Mouse (Mus musculus) neural tube, embryonic 15.5 days (tissue): ENCODE measurements around the gene Cltc. TPM values are rescaled to one million over a fixed set of nuclear protein-coding genes. Genes with fewer than 3 reads are reported as not detected.
"Not testable (repeated sequence)": the region's sequence is repeated elsewhere in the genome, so short reads cannot be mapped to it uniquely, and the experiment has no call there.

Experiments used
- ATAC-seq: fragments of 200-750 bp; cut with Nextera tagmentation; 2 replicates; pipeline ENCODE4 v1.8.0; 2017; ENCODE audit warnings: mild to moderate bottlenecking, moderate TSS enrichment, moderate library complexity; ENCODE audit not compliant: low FRiP score
- H3K27ac ChIP-seq: fragments of 300-500 bp; sonication (generic); replicated peaks from 2 replicates; pipeline ENCODE4 v1.5.1; 2015; ENCODE audit warnings: mild to moderate bottlenecking, inconsistent platforms
- H3K27me3 ChIP-seq: fragments of 300-500 bp; sonication (generic); replicated peaks from 2 replicates; pipeline ENCODE4 v1.6.1; 2015; ENCODE audit warnings: inconsistent platforms
- H3K36me3 ChIP-seq: fragments of 300-500 bp; sonication (generic); 2 replicates; pipeline ENCODE4 v1.6.1; 2015; ENCODE audit warnings: inconsistent platforms
- H3K4me1 ChIP-seq: fragments of 300-500 bp; sonication (generic); 2 replicates; pipeline ENCODE4 v1.6.1; 2015; ENCODE audit warnings: inconsistent platforms
- H3K4me2 ChIP-seq: fragments of 300-500 bp; sonication (generic); 2 replicates; pipeline ENCODE4 v1.6.1; 2015; ENCODE audit warnings: inconsistent platforms, mild to moderate bottlenecking, moderate library complexity
- H3K4me3 ChIP-seq: fragments of 300-500 bp; sonication (generic); replicated peaks from 2 replicates; pipeline ENCODE4 v1.5.1; 2015; ENCODE audit warnings: mild to moderate bottlenecking, inconsistent platforms
- H3K9ac ChIP-seq: fragments of 300-500 bp; sonication (generic); replicated peaks from 2 replicates; pipeline ENCODE4 v1.6.1; 2015; ENCODE audit warnings: mild to moderate bottlenecking, inconsistent platforms
- H3K9me3 ChIP-seq: fragments of 300-500 bp; sonication (generic); replicated peaks from 2 replicates; pipeline ENCODE4 v1.6.1; 2016; ENCODE audit warnings: inconsistent platforms
- WGBS: fragments of 180-500 bp; shearing (Covaris S2); methylation state at CpG from one replicate; pipeline ENCODE4 v1.1.7; 2015; ENCODE audit warnings: mixed read lengths; 5-methylcytosine and 5-hydroxymethylcytosine counted together
- polyA plus RNA-seq: library from polyadenylated mRNA; unstranded; fragments of >200 nt; fragmentation: Nextera tagmentation; extraction: Ambion mirVana; gene quantifications from 2 replicates; pipeline ENCODE4 v1.2.1, GENCODE M21; 2015

The Cltc gene
- polyA plus RNA-seq, 1 experiment from 2014 or later = 153 TPM

DNA sequence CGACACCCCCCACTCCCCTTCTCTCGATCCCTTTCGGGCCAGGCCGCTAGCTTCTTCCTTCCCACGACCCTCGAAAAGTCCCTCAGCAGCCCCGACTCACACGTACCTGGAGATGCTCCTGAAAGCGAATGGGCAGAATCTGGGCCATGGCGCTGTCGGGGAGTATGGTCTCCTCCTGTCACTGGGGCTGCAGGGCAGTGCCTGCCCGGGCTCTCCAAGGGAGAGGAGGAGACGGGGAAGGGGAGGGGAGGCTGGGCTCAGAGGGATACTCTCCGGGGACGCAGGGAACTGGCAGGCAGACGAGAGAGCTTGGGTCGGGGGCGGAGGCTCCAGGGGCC lies 254 bp downstream of the Cltc start:
- no peaks in the 10 kb centered on the region for H3K9me3 ChIP-seq
- H3K4me1 ChIP-seq = peaks cover 40% of the 10 kb centered on the region
- under 1% methylated on average over 17 of the region's 18 CpGs for WGBS
- ATAC-seq = peak; percentile 68
- no peaks in the 10 kb centered on the region for H3K36me3 ChIP-seq
- H3K9ac ChIP-seq = peak overlapping the region; percentile 96
- no peaks in the 10 kb centered on the region for H3K27me3 ChIP-seq
- peak overlapping the region; percentile 94 for H3K4me3 ChIP-seq
- peak overlapping the region; percentile 99 for H3K27ac ChIP-seq
- H3K4me2 ChIP-seq = peak overlapping the region; percentile 94

DNA sequence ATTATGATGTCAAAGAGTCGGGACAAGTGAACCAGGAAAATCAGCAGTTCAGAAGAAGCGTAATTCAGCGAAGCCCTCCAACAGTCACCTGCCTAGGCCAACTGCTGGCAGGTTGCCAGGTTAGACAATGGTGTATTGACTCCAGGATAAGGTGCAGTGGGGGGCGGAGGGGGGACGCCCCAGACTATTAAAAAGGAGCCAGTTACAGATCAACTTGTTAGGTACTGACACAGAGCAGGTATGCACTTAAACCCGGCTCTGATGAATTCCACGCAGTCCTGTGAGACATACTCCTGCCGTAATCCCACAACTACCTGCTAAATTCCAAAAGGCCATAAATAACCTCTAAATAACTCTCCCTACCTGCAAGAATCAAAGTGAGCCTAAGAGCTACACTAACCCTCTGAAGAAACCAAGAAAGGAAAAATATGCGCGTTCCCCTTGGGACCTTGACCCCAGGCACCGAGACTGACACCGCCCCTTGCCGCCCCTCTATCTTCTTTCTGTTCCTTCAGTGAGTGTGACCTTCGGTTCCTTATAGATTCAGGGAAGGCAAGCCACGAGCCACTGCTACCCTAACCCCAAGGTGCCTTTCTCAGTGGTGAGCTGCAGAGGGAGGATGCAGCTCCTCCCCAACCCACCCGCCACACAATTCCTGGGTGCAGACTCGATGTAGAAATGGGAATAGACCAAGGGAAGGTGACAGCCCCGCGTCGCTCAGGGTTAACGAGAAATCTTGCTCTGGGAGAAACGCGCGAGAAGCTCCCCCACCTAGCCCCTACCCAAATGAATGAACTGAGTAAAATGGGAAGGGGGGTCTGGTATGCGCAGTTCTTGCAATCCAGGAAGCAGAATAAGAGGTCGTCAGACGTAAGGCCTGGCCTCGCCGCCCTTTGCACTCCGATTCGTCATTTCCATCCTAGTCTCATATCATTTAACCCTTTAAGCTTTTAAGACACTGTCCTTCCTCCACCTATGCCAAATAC lies 916 bp downstream of the Cltc start:
- Histone ChIP-seq H3K4me2 (peak overlapping the region; percentile 94), H3K27ac (peak overlapping the region; percentile 99), H3K27me3 (no peaks in the 10 kb centered on the region), H3K4me1 (peaks cover 40% of the 10 kb centered on the region), H3K36me3 (no peaks in the 10 kb centered on the region), H3K4me3 (peak overlapping the region; percentile 94), H3K9ac (peak overlapping the region; percentile 96), H3K9me3 (no peaks in the 10 kb centered on the region)
- WGBS = 1% methylated on average over 31 of the region's 31 CpGs
- ATAC-seq = peak; percentile 16

GRCm38 (mm10) chr11:86752404-86752803 lies 5.0 kb downstream of the Cltc start:
- H3K4me3 ChIP-seq = no peak overlapping the region
- no peak overlapping the region for H3K4me2 ChIP-seq
- no peak overlapping the region for H3K27ac ChIP-seq
- no peaks in the 10 kb centered on the region for H3K9me3 ChIP-seq
- H3K4me1 ChIP-seq = peaks cover 38% of the 10 kb centered on the region
- no peaks in the 10 kb centered on the region for H3K27me3 ChIP-seq
- no peak for ATAC-seq
- H3K36me3 ChIP-seq = no peaks in the 10 kb centered on the region
- no peak overlapping the region for H3K9ac ChIP-seq

DNA sequence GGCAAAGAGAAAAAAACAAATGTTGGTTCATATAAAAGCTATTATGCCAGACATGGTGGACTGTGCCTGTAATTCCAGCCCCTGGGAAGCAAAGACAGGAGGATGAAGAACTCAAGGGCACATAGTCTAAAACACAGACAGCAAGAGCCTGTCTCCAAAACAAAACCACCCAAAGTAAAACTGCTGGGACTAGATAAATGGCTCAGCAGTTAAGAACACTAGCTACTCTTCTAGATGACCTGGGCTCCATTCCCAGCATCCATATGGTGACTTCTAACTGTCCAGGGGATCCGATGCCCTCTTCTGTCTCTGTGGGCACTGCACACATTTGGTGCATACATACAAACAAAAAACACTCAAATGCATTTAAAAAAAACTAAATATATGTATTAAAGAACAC lies 6.4 kb downstream of the Cltc start:
- Histone ChIP-seq H3K9ac (no peak overlapping the region), H3K4me3 (no peak overlapping the region), H3K27ac (no peak overlapping the region), H3K27me3 (no peaks in the 10 kb centered on the region), H3K4me1 (peaks cover 42% of the 10 kb centered on the region), H3K9me3 (no peaks in the 10 kb centered on the region), H3K36me3 (no peaks in the 10 kb centered on the region), H3K4me2 (no peak overlapping the region)
- no peak for ATAC-seq
- WGBS = 96% methylated on average over 1 of the region's 1 CpGs

- Histone ChIP-seq H3K27ac (no peak overlapping the region), H3K4me1 (peaks cover 39% of the 10 kb centered on the region), H3K27me3 (no peaks in the 10 kb centered on the region), H3K9me3 (no peaks in the 10 kb centered on the region), H3K36me3 (no peaks in the 10 kb centered on the region), H3K4me3 (no peak overlapping the region), H3K9ac (no peak overlapping the region), H3K4me2 (no peak overlapping the region)
- ATAC-seq = no peak
- WGBS = 58% methylated on average over 3 of the region's 3 CpGs
These were observed 7.5 kb downstream of the Cltc start for GRCm38 (mm10) chr11:86749776-86750423.

- Histone ChIP-seq H3K36me3 (no peaks in the 10 kb centered on the region), H3K9me3 (no peaks in the 10 kb centered on the region), H3K4me2 (no peak overlapping the region), H3K27me3 (no peaks in the 10 kb centered on the region), H3K4me1 (peaks cover 26% of the 10 kb centered on the region), H3K27ac (no peak overlapping the region), H3K4me3 (no peak overlapping the region), H3K9ac (no peak overlapping the region)
- WGBS = 82% methylated on average over 3 of the region's 3 CpGs
- ATAC-seq = no peak
These were observed 11.5 kb downstream of the Cltc start for GRCm38 (mm10) chr11:86745634-86746404.

GRCm38 (mm10) chr11:86742605-86743004 lies 14.8 kb downstream of the Cltc start:
- no peak overlapping the region for H3K27ac ChIP-seq
- H3K36me3 ChIP-seq = no peaks in the 10 kb centered on the region
- H3K4me3 ChIP-seq = no peak overlapping the region
- no peak for ATAC-seq
- H3K4me2 ChIP-seq = no peak overlapping the region
- H3K27me3 ChIP-seq = no peaks in the 10 kb centered on the region
- H3K9ac ChIP-seq = no peak overlapping the region
- H3K4me1 ChIP-seq = peaks cover 17% of the 10 kb centered on the region
- H3K9me3 ChIP-seq = no peaks in the 10 kb centered on the region
- 71% methylated on average over 2 of the region's 2 CpGs for WGBS

- H3K27me3 ChIP-seq = no peaks in the 10 kb centered on the region
- ATAC-seq = no peak
- H3K4me3 ChIP-seq = no peak overlapping the region
- H3K9me3 ChIP-seq = no peaks in the 10 kb centered on the region
- H3K4me2 ChIP-seq = no peak overlapping the region
- H3K9ac ChIP-seq = no peak overlapping the region
- no peak overlapping the region for H3K27ac ChIP-seq
- no peaks in the 10 kb centered on the region for H3K36me3 ChIP-seq
- peaks cover 13% of the 10 kb centered on the region for H3K4me1 ChIP-seq
- 97% methylated on average over 5 of the region's 5 CpGs for WGBS
These were observed 15.9 kb downstream of the Cltc start for GRCm38 (mm10) chr11:86741505-86741904.

- Histone ChIP-seq H3K9me3 (no peaks in the 10 kb centered on the region), H3K4me2 (no peak overlapping the region), H3K27ac (no peak overlapping the region), H3K27me3 (no peaks in the 10 kb centered on the region), H3K4me1 (no peaks in the 10 kb centered on the region), H3K36me3 (0 out of 2 replicates have a peak, but pooled peaks cover 1% of the 10 kb centered on the region), H3K4me3 (no peak overlapping the region), H3K9ac (no peak overlapping the region)
- 99% methylated on average over 2 of the region's 2 CpGs for WGBS
- no peak for ATAC-seq
These were observed 17.9 kb downstream of the Cltc start for GRCm38 (mm10) chr11:86739470-86739869.

DNA sequence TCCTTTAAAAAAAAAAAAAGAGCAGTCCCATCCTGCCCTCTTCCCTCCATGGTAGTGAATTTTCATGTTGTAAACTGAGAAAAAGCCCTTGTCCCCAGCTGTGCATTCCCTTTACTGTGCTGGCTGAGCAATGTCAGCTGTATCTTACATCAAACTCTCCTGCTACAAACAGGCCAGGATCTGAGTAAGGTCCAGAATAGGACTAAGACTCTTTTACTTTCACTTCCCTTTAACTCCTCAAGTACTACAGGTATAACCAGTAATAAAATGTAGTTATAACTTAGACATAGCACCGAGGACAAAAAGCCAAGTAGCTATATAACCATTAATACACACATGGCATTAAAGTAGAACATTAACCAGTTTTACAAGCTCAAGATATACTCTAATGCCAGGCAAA lies 18.4 kb downstream of the Cltc start:
- 88% methylated on average over 1 of the region's 1 CpGs for WGBS
- H3K27ac ChIP-seq = no peak overlapping the region
- ATAC-seq = no peak

GRCm38 (mm10) chr11:86738308-86738707 lies 19.1 kb downstream of the Cltc start:
- not testable (repeated sequence) for ATAC-seq, H3K4me2 ChIP-seq
- WGBS = 93% methylated on average over 1 of the region's 1 CpGs

More for the DNA sequence above, 18.4 kb downstream of the Cltc start:
- Histone ChIP-seq H3K9ac (no peak overlapping the region), H3K4me3 (no peak overlapping the region), H3K4me1 (no peaks in the 10 kb centered on the region), H3K36me3 (0 out of 2 replicates have a peak, but pooled peaks cover 5% of the 10 kb centered on the region), H3K4me2 (no peak overlapping the region), H3K9me3 (no peaks in the 10 kb centered on the region), H3K27me3 (no peaks in the 10 kb centered on the region)

More at GRCm38 (mm10) chr11:86738308-86738707, 19.1 kb downstream of the Cltc start:
- H3K27ac ChIP-seq, H3K27me3 ChIP-seq, H3K9me3 ChIP-seq, H3K9ac ChIP-seq, H3K36me3 ChIP-seq, H3K4me1 ChIP-seq, H3K4me3 ChIP-seq: not testable (repeated sequence)
